Mouse (Mus musculus) layer of hippocampus, adult 9-10 months (tissue): Measurements from ENCODE around the gene D830030K20Rik.
"Not testable (repeated sequence)": the region's sequence is repeated elsewhere in the genome, so short reads cannot be mapped to it uniquely, and the experiment has no call there.

Experiments used
- DNase-seq: peaks from one replicate; pipeline ENCODE4 v3.0.0; 2022; ENCODE audit warnings: low spot score

The D830030K20Rik gene

DNA sequence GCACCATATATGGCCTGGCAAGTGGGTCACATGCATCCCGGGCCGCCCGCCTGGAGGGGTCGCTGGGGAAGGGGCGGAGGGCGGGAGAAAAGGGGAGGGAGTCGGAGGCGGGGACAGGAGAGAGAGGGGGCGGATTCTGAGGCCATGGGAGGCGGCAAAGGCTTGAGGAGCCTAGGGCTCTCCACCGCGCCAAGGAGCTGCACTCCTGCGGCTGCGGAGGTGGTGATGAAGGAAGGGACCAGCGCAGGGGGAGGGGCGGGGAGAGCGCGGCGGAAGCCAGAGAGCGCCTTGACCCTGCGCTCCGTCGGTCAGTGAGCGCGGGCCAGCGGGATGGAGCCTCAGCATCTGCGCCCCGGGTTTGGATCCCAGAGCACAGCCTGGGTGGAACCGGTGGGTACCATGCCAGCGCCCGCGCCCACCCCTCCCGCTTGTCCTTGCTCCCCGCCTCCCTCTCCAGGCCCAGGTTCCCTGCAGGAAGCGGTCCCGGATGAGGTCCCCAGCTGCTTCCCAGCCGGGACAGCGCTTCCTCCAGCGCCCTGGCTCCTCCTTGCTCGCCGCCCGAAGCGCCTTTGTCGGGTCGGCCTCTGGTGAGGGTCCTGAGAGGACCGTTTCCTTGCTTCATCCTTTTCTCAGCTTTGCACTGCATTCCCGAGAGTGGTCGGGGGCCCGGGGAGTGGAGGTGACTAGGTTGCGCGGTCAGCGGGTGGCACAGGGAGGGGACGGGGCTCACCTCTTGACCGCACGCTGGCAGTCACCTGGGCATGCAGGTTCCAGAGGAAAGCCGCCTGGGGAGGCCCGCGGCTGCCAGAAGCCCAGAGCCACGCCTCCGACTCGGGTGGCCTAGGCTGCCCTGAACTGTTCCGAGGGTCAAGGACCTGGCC is at the start of gene D830030K20Rik:
Gene D830030K20Rik, plus strand, starts transcription at position 217 of the 881 bp plus-strand sequence.
- not testable (repeated sequence) for DNase-seq

- DNase-seq: not testable (repeated sequence)
Measured at GRCm38 (mm10) chr14:3187955-3188354, 20.3 kb upstream of the D830030K20Rik start, which contains the start of gene Gm5795. Gene Gm5795 (plus strand): TSS chr14:3188255.

GRCm38 (mm10) chr14:3209367-3209766 is 1.1 kb downstream of the D830030K20Rik start:
- not testable (repeated sequence) for DNase-seq

DNA sequence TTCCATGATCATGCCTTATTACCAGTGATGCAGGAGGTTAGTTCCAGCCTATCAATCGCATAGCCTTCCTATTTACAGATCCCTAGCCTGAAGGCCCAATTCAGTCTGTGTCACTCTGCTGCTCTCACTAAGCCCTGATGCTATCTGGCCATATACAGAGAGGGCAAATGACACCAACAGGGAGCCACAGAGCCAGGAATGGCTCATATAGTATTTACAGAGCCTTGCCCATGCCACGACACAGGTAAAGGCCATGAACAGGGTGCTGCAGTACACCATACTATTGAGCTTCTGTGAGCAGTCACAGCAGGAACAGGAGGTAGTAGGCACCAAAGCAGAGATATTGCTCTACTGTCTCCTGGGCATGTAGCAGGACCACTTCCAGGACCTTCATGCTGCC is 54.2 kb downstream of the D830030K20Rik start:
- DNase-seq: not testable (repeated sequence)
